Mouse (Mus musculus): ENCODE results near the gene Gm5901. TPM values are rescaled to one million over a fixed set of nuclear protein-coding genes. Genes with fewer than 3 reads are reported as not detected.

Gene Gm5901
- not detected for polyA plus RNA-seq (2012; fragmentation: generic; extraction: Trizol)

- H3K27me3 ChIP-seq (ENCODE audit: control insufficient read depth, insufficient read depth, insufficient read length): no peaks in the 10 kb centered on the region
- no peak within 1 kb of the TSS for H3K4me2 ChIP-seq (ENCODE audit: low read depth)
Observed at GRCm38 (mm10) chr7:105374866-105375265, at the start of gene Gm5901. Gm5901 (plus strand) TSS chr7:105375038.

DNA sequence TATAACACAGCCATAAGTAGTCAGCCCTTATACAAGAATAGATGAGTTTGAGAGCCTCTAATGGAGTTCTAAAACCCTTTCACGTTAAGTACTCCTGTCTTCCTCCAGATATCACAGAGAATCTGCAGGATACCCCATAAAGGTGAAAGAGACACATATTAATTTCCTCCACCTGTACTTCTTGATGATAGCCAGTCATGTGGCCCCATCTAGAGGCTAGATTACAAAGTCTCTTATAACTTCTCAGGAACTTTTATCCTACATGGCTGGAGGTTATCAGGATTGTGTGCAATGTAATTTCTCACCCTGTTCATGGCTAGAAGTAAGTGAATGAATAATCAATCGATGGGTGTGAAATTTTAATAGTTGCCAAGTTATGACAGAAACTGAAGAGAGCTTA, 49.5 kb upstream of the Gm5901 start:
- H3K4me3 ChIP-seq: no peak overlapping the region
- H3K4me2 ChIP-seq (ENCODE audit: low read depth): no peak overlapping the region
- H3K36me3 ChIP-seq (ENCODE audit: control insufficient read depth, insufficient read depth): no peaks in the 10 kb centered on the region
- no peaks in the 10 kb centered on the region for H3K27me3 ChIP-seq (ENCODE audit: control insufficient read depth, insufficient read depth, insufficient read length)
- no peak for TF ChIP-seq REST (IDR thresholded peaks at IDR 0.05; ENCODE audit: insufficient read depth, insufficient read length)
- TF ChIP-seq USF1 (IDR thresholded peaks at IDR 0.05; ENCODE audit: low read depth): no peak
- no peak for TF ChIP-seq TCF12 (IDR thresholded peaks at IDR 0.05; ENCODE audit: insufficient read depth, poor library complexity, severe bottlenecking)
- TF ChIP-seq POLR2AphosphoS2 (IDR thresholded peaks at IDR 0.05; ENCODE audit: insufficient read length, low read depth): no peak
- TF ChIP-seq POLR2A (IDR thresholded peaks at IDR 0.05; ENCODE audit: insufficient read length, low read depth): no peak
- no peak for TF ChIP-seq SRF (IDR thresholded peaks at IDR 0.05; ENCODE audit: control insufficient read depth, insufficient read length, low read depth)
- TF ChIP-seq E2F4 (IDR thresholded peaks at IDR 0.05; ENCODE audit: insufficient read depth): no peak
- no peak for TF ChIP-seq CEBPB (IDR thresholded peaks at IDR 0.05; ENCODE audit: insufficient read depth, poor library complexity, severe bottlenecking)
- TF ChIP-seq MYOD1 (IDR thresholded peaks at IDR 0.05; ENCODE audit: control insufficient read depth in 1 of 3, insufficient read length in 2 of 3, low read depth in 2 of 3): no peak
- no peak for TF ChIP-seq TCF3 (IDR thresholded peaks at IDR 0.05; ENCODE audit: insufficient read length, low read depth)
- no peak for TF ChIP-seq MYOG (IDR thresholded peaks at IDR 0.05; ENCODE audit: control insufficient read depth in 1 of 3, insufficient read depth in 1 of 3, insufficient read length in 2 of 3, low read depth in 2 of 3)
- no peak for TF ChIP-seq MAX (IDR thresholded peaks at IDR 0.05; ENCODE audit: low read depth)
- no peak overlapping the region for H3ac ChIP-seq (ENCODE audit: control insufficient read depth, insufficient read length)
- no peaks in the 10 kb centered on the region for H3K79me2 ChIP-seq (ENCODE audit: control insufficient read depth, insufficient read depth)

More at GRCm38 (mm10) chr7:105374866-105375265, at the start of gene Gm5901:
- peaks cover 23% of the 10 kb centered on the region for H3K36me3 ChIP-seq (ENCODE audit: control insufficient read depth, insufficient read depth)
- no peaks in the 10 kb centered on the region for H3K79me2 ChIP-seq (ENCODE audit: control insufficient read depth, insufficient read depth)
- no peak within 1 kb of the TSS for H3ac ChIP-seq (ENCODE audit: control insufficient read depth, insufficient read length)
- H3K4me3 ChIP-seq: no peak within 1 kb of the TSS
- no peak for TF ChIP-seq SRF (IDR thresholded peaks at IDR 0.05; ENCODE audit: control insufficient read depth, insufficient read length, low read depth)
- no peak for TF ChIP-seq POLR2A (IDR thresholded peaks at IDR 0.05; ENCODE audit: insufficient read length, low read depth)
- TF ChIP-seq MYOG (IDR thresholded peaks at IDR 0.05; ENCODE audit: control insufficient read depth in 1 of 3, insufficient read depth in 1 of 3, insufficient read length in 2 of 3, low read depth in 2 of 3): no peak
- TF ChIP-seq MAX (IDR thresholded peaks at IDR 0.05; ENCODE audit: low read depth): no peak
- TF ChIP-seq TCF12 (IDR thresholded peaks at IDR 0.05; ENCODE audit: insufficient read depth, poor library complexity, severe bottlenecking): no peak
- TF ChIP-seq REST (IDR thresholded peaks at IDR 0.05; ENCODE audit: insufficient read depth, insufficient read length): no peak
- no peak for TF ChIP-seq POLR2AphosphoS2 (IDR thresholded peaks at IDR 0.05; ENCODE audit: insufficient read length, low read depth)
- no peak for TF ChIP-seq CEBPB (IDR thresholded peaks at IDR 0.05; ENCODE audit: insufficient read depth, poor library complexity, severe bottlenecking)
- no peak for TF ChIP-seq USF1 (IDR thresholded peaks at IDR 0.05; ENCODE audit: low read depth)
- no peak for TF ChIP-seq TCF3 (IDR thresholded peaks at IDR 0.05; ENCODE audit: insufficient read length, low read depth)
- TF ChIP-seq MYOD1 (IDR thresholded peaks at IDR 0.05; ENCODE audit: control insufficient read depth in 1 of 3, insufficient read length in 2 of 3, low read depth in 2 of 3): no peak
- TF ChIP-seq E2F4 (IDR thresholded peaks at IDR 0.05; ENCODE audit: insufficient read depth): no peak

GRCm38 (mm10) chr7:105334004-105334403, 40.8 kb upstream of the Gm5901 start, which contains the start of gene Olfr690:
Olfr690 (minus strand) TSS chr7:105334104.
- Histone ChIP-seq H3ac (ENCODE audit: control insufficient read depth, insufficient read length) (no peak within 1 kb of the TSS), H3K4me3 (no peak within 1 kb of the TSS), H3K27me3 (ENCODE audit: control insufficient read depth, insufficient read depth, insufficient read length) (no peaks in the 10 kb centered on the region), H3K4me2 (ENCODE audit: low read depth) (no peak within 1 kb of the TSS), H3K79me2 (ENCODE audit: control insufficient read depth, insufficient read depth) (no peaks in the 10 kb centered on the region), H3K36me3 (ENCODE audit: control insufficient read depth, insufficient read depth) (no peaks in the 10 kb centered on the region)
- no peak for TF ChIP-seq REST (IDR thresholded peaks at IDR 0.05; ENCODE audit: insufficient read depth, insufficient read length)
- TF ChIP-seq CEBPB (IDR thresholded peaks at IDR 0.05; ENCODE audit: insufficient read depth, poor library complexity, severe bottlenecking): no peak
- TF ChIP-seq MAX (IDR thresholded peaks at IDR 0.05; ENCODE audit: low read depth): no peak
- TF ChIP-seq E2F4 (IDR thresholded peaks at IDR 0.05; ENCODE audit: insufficient read depth): no peak
- TF ChIP-seq MYOD1 (IDR thresholded peaks at IDR 0.05; ENCODE audit: control insufficient read depth in 1 of 3, insufficient read length in 2 of 3, low read depth in 2 of 3): no peak
- no peak for TF ChIP-seq POLR2A (IDR thresholded peaks at IDR 0.05; ENCODE audit: insufficient read length, low read depth)
- no peak for TF ChIP-seq MYOG (IDR thresholded peaks at IDR 0.05; ENCODE audit: control insufficient read depth in 1 of 3, insufficient read depth in 1 of 3, insufficient read length in 2 of 3, low read depth in 2 of 3)

DNA sequence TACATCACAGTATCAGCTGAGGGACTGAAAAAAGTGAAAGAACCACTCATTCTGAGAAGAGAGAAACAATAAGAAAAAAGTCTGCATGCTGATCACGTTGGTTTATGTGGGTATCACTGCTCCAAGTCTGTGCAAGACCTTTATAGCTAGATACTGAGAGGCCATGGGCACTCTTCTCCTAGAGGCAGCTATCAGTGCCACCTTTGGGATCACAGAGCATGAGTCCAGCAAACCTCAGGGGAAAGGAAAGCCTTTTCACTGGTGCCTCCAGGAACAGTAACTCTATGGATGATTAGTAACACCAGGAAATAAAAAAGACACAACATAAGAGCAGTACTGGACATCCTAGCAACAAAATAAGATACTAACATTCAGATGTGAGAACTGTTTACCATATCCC, 32.7 kb upstream of the Gm5901 start, which contains the start of gene Olfr691:
TSS of gene Olfr691 (minus strand) at position 101 of the 400 bp plus-strand sequence.
- H3K27me3 ChIP-seq (ENCODE audit: control insufficient read depth, insufficient read depth, insufficient read length): no peaks in the 10 kb centered on the region
- no peak within 1 kb of the TSS for H3K4me2 ChIP-seq (ENCODE audit: low read depth)
- H3ac ChIP-seq (ENCODE audit: control insufficient read depth, insufficient read length): no peak within 1 kb of the TSS
- H3K79me2 ChIP-seq (ENCODE audit: control insufficient read depth, insufficient read depth): no peaks in the 10 kb centered on the region
- no peak for TF ChIP-seq USF1 (IDR thresholded peaks at IDR 0.05; ENCODE audit: low read depth)
- TF ChIP-seq REST (IDR thresholded peaks at IDR 0.05; ENCODE audit: insufficient read depth, insufficient read length): no peak
- TF ChIP-seq TCF12 (IDR thresholded peaks at IDR 0.05; ENCODE audit: insufficient read depth, poor library complexity, severe bottlenecking): no peak
- no peak for TF ChIP-seq CEBPB (IDR thresholded peaks at IDR 0.05; ENCODE audit: insufficient read depth, poor library complexity, severe bottlenecking)
- no peak for TF ChIP-seq E2F4 (IDR thresholded peaks at IDR 0.05; ENCODE audit: insufficient read depth)
- no peak for TF ChIP-seq TCF3 (IDR thresholded peaks at IDR 0.05; ENCODE audit: insufficient read length, low read depth)
- no peak for TF ChIP-seq MAX (IDR thresholded peaks at IDR 0.05; ENCODE audit: low read depth)
- TF ChIP-seq SRF (IDR thresholded peaks at IDR 0.05; ENCODE audit: control insufficient read depth, insufficient read length, low read depth): no peak
- TF ChIP-seq POLR2A (IDR thresholded peaks at IDR 0.05; ENCODE audit: insufficient read length, low read depth): no peak
- TF ChIP-seq POLR2AphosphoS2 (IDR thresholded peaks at IDR 0.05; ENCODE audit: insufficient read length, low read depth): no peak
- no peak for TF ChIP-seq MYOG (IDR thresholded peaks at IDR 0.05; ENCODE audit: control insufficient read depth in 1 of 3, insufficient read depth in 1 of 3, insufficient read length in 2 of 3, low read depth in 2 of 3)
- no peak for TF ChIP-seq MYOD1 (IDR thresholded peaks at IDR 0.05; ENCODE audit: control insufficient read depth in 1 of 3, insufficient read length in 2 of 3, low read depth in 2 of 3)
- no peaks in the 10 kb centered on the region for H3K36me3 ChIP-seq (ENCODE audit: control insufficient read depth, insufficient read depth)
- H3K4me3 ChIP-seq: no peak within 1 kb of the TSS
